Mouse (Mus musculus) ES-E14 (cell line): ENCODE data around the gene Grb7.

ENCODE experiments used
- CHD2 ChIP-seq: IDR thresholded peaks from 2 replicates; pipeline ENCODE4 v1.6.1; 2014; ENCODE audit warnings: mild to moderate bottlenecking, low read depth, low read length, inconsistent platforms
- HCFC1 ChIP-seq: IDR thresholded peaks from 2 replicates; pipeline ENCODE4 v1.6.1; 2012; ENCODE audit warnings: low read length, inconsistent platforms, borderline replicate concordance; ENCODE audit not compliant: insufficient read depth
- ZC3H11A ChIP-seq: IDR thresholded peaks from 2 replicates; pipeline ENCODE4 v1.6.1; 2012; ENCODE audit warnings: low read depth, mild to moderate bottlenecking, inconsistent platforms, low read length, borderline replicate concordance
- ZNF384 ChIP-seq: IDR thresholded peaks from 2 replicates; pipeline ENCODE4 v1.6.1; 2012; ENCODE audit warnings: low read depth, low read length, inconsistent platforms

DNA sequence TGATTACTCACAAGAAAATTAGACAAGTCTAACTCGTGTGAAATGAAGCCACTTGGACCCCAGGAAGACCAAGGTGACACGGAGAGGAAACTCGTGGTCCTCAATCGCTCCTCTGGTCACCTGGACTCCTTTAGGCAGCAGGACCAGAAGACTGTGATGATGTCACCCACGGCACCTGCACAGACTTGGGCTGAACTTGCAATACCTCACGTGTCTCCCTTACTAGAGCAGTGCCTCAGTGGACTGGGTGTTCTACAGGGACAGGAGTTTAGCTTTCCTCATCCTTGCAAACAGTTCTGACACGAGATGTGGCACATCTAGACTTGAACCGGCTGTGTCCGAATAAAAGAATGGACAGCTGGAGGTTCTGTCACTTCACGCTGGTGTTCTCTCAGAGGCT lies 35.9 kb downstream of the Grb7 start:
- TF ChIP-seq ZC3H11A (no peak), CHD2 (no peak), ZNF384 (no peak), HCFC1 (no peak)
